Mouse (Mus musculus): ENCODE data around the gene Ahnak.

DNA sequence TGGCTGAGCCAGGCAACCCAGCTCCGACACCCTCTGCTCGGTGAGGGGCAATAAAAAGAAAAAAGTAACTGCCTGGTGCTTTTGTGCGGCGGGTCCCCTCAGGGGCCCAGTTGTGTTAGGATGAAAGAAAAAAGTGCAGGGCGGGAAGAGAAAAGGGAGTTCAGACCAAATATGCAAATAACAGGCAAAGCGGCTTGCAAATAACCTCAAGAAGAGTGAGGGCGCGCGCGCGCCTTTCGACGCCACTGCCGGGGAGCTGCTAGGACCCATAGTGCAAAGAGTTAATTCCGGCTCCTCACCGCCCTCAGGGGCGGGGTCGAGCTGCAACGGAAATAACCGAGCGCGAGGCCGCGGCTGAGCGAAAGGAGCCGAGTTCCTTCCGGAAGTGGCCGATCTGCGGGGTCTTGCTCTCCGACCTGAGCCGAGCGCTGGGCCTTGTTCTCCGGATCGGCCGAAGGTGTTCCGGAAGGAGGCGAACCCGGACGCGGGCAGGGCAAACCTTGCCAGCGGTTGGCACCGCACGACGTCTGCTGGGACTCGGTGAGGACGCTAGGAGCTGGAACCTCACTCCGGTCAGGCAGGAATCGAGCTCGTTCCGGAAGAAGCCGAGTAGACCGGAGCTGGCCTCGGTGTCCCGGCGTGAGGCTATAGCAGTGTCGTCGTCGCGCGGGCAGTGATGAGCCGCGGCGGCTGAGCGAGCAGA is 47.4 kb upstream of the Ahnak start, which contains the start of gene Mta2:
- TF ChIP-seq POLR2A (IDR thresholded peaks at IDR 0.05; ENCODE audit: insufficient read depth, low read depth, low read length) (peak; percentile 82), CTCF (IDR thresholded peaks at IDR 0.05) (no peak), EP300 (IDR thresholded peaks at IDR 0.05; ENCODE audit: insufficient read depth, low read depth, low read length) (no peak)

Measured in heart, adult 2 months (tissue).